Mouse (Mus musculus): ENCODE measurements around the gene Nek1. TPM values are rescaled to one million over a fixed set of nuclear protein-coding genes. Genes with fewer than 3 reads are reported as not detected.

Nek1 gene
- polyA plus RNA-seq, 1 experiment: 0.27 TPM

DNA sequence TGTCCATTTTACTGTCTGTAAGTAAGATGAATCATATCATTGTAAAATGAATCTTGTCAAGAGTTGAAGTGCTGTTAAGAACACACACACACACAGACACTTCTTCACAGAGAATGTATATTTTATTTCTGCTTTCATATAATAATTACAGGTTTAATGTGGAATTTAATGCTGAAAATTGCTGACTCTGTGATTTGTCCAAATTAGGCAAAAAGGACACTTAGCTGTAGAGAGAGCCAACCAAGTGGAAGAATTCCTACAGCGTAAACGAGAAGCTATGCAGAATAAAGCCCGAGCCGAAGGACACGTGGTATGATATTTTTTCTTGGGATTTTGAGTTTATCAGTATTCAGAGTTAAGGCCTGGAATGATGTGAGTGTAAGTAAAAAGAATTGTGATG lies 61.3 kb downstream of the Nek1 start:
- TF ChIP-seq FLI1 (IDR thresholded peaks at IDR 0.05; ENCODE audit: low read length) (no peak), GATA1 (IDR thresholded peaks at IDR 0.05; ENCODE audit: borderline replicate concordance, low read length) (no peak)
- Histone ChIP-seq H3K4me3 (replicated peaks) (no peak overlapping the region), H3K4me1 (no peaks in the 10 kb centered on the region), H3K9me3 (no peaks in the 10 kb centered on the region; the same call in 1 of the 2 replicates), H3K36me3 (replicated peaks; ENCODE audit: low read length) (peaks cover 33% of the 10 kb centered on the region), H3K27me3 (replicated peaks) (no peaks in the 10 kb centered on the region)

DNA sequence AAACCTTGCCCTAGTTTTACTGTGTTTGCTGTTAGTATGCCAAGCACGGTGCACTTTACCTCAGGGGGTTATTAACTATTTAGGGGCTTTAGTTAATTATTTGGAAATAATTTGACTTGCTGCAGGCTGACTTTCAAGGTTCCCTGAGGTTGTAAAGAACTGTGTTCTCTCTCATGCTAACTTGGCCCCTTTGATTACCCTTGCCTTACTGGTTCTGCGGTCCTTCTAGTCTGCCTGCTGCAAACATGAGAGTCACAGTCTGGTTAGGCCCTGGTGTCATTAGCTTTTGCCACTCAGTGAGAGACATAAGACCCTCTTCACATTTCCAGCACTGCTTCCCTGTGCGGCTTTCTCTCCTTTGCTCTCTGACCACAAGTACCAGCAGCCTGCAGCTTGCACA lies 64.0 kb downstream of the Nek1 start:
- TF ChIP-seq FLI1 (IDR thresholded peaks at IDR 0.05; ENCODE audit: low read length) (no peak), GATA1 (IDR thresholded peaks at IDR 0.05; ENCODE audit: borderline replicate concordance, low read length) (no peak)
- no peaks in the 10 kb centered on the region for H3K27me3 ChIP-seq (replicated peaks)
- H3K4me1 ChIP-seq: no peaks in the 10 kb centered on the region
- H3K4me3 ChIP-seq (replicated peaks): no peak overlapping the region
- H3K9me3 ChIP-seq: no peaks in the 10 kb centered on the region
- H3K36me3 ChIP-seq (replicated peaks; ENCODE audit: low read length): peaks cover 16% of the 10 kb centered on the region

- Histone ChIP-seq H3K4me1 (no peaks in the 10 kb centered on the region), H3K9me3 (no peaks in the 10 kb centered on the region), H3K27me3 (replicated peaks) (no peaks in the 10 kb centered on the region), H3K4me3 (replicated peaks) (no peak overlapping the region), H3K36me3 (replicated peaks; ENCODE audit: low read length) (peaks cover 11% of the 10 kb centered on the region)
- TF ChIP-seq GATA1 (IDR thresholded peaks at IDR 0.05; ENCODE audit: borderline replicate concordance, low read length): no peak
- TF ChIP-seq FLI1 (IDR thresholded peaks at IDR 0.05; ENCODE audit: low read length): no peak
Observed at GRCm38 (mm10) chr8:61059143-61059542, 66.1 kb downstream of the Nek1 start.

- no peaks in the 10 kb centered on the region for H3K27me3 ChIP-seq (replicated peaks)
- H3K4me1 ChIP-seq: no peaks in the 10 kb centered on the region
- no peaks in the 10 kb centered on the region for H3K9me3 ChIP-seq
- H3K4me3 ChIP-seq (replicated peaks): no peak overlapping the region
- peaks cover 11% of the 10 kb centered on the region for H3K36me3 ChIP-seq (replicated peaks; ENCODE audit: low read length)
- TF ChIP-seq GATA1 (IDR thresholded peaks at IDR 0.05; ENCODE audit: borderline replicate concordance, low read length) (no peak), FLI1 (IDR thresholded peaks at IDR 0.05; ENCODE audit: low read length) (no peak)
Observed at GRCm38 (mm10) chr8:61060412-61060811, 67.4 kb downstream of the Nek1 start.

- Histone ChIP-seq H3K27me3 (replicated peaks) (no peaks in the 10 kb centered on the region), H3K4me3 (replicated peaks) (no peak overlapping the region), H3K4me1 (no peaks in the 10 kb centered on the region), H3K9me3 (no peaks in the 10 kb centered on the region), H3K36me3 (replicated peaks; ENCODE audit: low read length) (peaks cover 37% of the 10 kb centered on the region)
- TF ChIP-seq FLI1 (IDR thresholded peaks at IDR 0.05; ENCODE audit: low read length) (no peak), GATA1 (IDR thresholded peaks at IDR 0.05; ENCODE audit: borderline replicate concordance, low read length) (no peak)
Observed at GRCm38 (mm10) chr8:61075059-61075458, 82.1 kb downstream of the Nek1 start.

DNA sequence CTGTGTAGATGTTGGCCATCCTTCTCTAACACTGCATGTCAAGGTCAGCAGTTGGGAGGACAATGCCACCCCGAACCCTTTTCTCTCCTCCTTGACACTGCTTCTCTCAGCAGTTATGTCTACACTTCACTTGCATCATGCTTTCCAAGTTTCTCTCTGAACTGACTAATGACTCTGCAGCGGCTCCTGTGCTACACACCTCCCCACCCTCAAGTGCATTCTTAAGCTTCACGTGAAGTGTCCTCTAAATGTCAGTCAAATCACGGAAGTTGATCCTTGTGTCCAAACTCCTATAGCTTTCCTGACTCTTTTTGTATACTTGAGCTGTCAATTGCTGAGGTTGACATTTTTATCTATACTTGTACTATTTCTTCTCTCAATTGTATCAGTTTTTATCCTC lies 117.5 kb downstream of the Nek1 start:
- Histone ChIP-seq H3K27me3 (replicated peaks) (no peaks in the 10 kb centered on the region), H3K36me3 (replicated peaks; ENCODE audit: low read length) (peaks cover 26% of the 10 kb centered on the region), H3K4me1 (no peaks in the 10 kb centered on the region), H3K9me3 (no peaks in the 10 kb centered on the region), H3K4me3 (replicated peaks) (no peak overlapping the region)
- no peak for TF ChIP-seq GATA1 (IDR thresholded peaks at IDR 0.05; ENCODE audit: borderline replicate concordance, low read length)
- TF ChIP-seq FLI1 (IDR thresholded peaks at IDR 0.05; ENCODE audit: low read length): no peak

DNA sequence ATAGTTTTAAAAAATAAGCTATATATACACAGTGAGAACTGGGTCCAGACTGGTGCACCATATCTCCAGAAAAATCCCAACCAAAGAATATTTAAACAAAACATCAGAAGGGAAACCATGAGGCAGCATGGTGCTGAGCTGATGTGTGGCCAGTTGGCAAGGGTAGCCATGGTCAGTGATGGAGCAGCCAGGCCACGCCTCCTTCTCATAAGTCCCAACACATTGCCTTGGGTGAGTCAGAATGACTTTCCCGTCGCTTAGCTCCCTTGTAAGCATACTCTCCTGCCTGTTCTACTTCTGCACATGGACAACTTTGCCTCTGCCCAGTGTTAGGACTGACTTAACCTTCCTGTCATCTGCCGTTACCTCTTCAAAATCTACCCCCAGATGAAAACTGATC lies 118.9 kb downstream of the Nek1 start:
- no peak overlapping the region for H3K4me3 ChIP-seq (replicated peaks)
- H3K27me3 ChIP-seq (replicated peaks): no peaks in the 10 kb centered on the region
- TF ChIP-seq FLI1 (IDR thresholded peaks at IDR 0.05; ENCODE audit: low read length) (no peak), GATA1 (IDR thresholded peaks at IDR 0.05; ENCODE audit: borderline replicate concordance, low read length) (no peak)
- H3K9me3 ChIP-seq: no peaks in the 10 kb centered on the region
- H3K36me3 ChIP-seq (replicated peaks; ENCODE audit: low read length): peaks cover 23% of the 10 kb centered on the region
- no peaks in the 10 kb centered on the region for H3K4me1 ChIP-seq

DNA sequence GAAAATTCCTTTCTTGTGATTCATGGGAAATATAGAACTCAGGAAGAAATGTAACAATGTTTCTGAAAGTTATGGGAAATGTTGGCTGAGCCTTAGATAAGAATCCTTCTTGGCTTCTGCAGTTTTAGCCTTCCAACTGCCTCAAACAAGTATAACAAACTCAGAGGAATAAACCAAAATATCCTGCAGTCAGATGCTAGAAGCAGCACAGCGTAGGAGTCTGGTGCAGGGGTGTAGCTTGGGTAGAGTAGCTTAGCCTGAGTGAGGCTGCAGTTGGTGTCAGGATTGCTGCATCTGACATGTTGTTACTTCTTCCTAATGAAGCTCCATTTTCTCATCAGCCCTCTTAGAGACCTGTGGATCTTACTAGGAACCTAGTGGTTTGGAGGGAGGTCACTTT lies 128.6 kb downstream of the Nek1 start:
- Histone ChIP-seq H3K27me3 (replicated peaks) (no peaks in the 10 kb centered on the region), H3K36me3 (replicated peaks; ENCODE audit: low read length) (peaks cover 21% of the 10 kb centered on the region), H3K4me3 (replicated peaks) (no peak overlapping the region), H3K9me3 (no peaks in the 10 kb centered on the region), H3K4me1 (no peaks in the 10 kb centered on the region)
- TF ChIP-seq GATA1 (IDR thresholded peaks at IDR 0.05; ENCODE audit: borderline replicate concordance, low read length) (no peak), FLI1 (IDR thresholded peaks at IDR 0.05; ENCODE audit: low read length) (no peak)

- Histone ChIP-seq H3K4me1 (no peaks in the 10 kb centered on the region), H3K9me3 (no peaks in the 10 kb centered on the region), H3K27me3 (replicated peaks) (no peaks in the 10 kb centered on the region), H3K36me3 (replicated peaks; ENCODE audit: low read length) (peaks cover 11% of the 10 kb centered on the region), H3K4me3 (replicated peaks) (no peak overlapping the region)
- no peak for TF ChIP-seq GATA1 (IDR thresholded peaks at IDR 0.05; ENCODE audit: borderline replicate concordance, low read length)
- TF ChIP-seq FLI1 (IDR thresholded peaks at IDR 0.05; ENCODE audit: low read length): no peak
Observed at GRCm38 (mm10) chr8:61127299-61127861, 134.4 kb downstream of the Nek1 start.

DNA sequence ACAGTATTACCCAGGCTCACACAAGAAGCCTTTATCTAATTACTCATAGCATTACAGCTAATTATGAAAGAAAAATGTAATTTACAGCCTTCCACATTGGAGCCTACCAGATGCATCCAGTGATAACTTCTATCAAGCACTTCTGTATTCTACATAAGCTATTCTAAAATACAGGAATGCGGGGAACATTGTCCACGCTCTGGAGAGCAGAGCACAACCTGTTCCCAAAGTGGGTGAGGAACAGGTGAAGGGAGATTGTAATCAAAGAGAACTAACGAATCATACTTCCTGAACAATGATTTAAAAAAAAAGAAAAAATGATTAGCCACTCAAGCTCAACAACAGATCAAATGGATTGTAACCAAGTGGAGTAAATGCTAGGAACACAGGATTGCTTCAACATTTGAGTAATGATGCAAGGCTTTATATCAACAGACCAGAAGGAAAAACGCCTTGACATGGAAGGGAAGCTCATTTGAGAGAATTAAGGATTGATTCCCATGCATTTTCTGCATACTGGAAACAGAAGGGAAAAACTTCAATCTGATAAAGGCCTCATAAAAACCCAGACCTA lies 139.7 kb downstream of the Nek1 start:
- no peak overlapping the region for H3K4me3 ChIP-seq (replicated peaks)
- no peaks in the 10 kb centered on the region for H3K9me3 ChIP-seq
- TF ChIP-seq FLI1 (IDR thresholded peaks at IDR 0.05; ENCODE audit: low read length): no peak
- TF ChIP-seq GATA1 (IDR thresholded peaks at IDR 0.05; ENCODE audit: borderline replicate concordance, low read length): no peak
- no peaks in the 10 kb centered on the region for H3K36me3 ChIP-seq (replicated peaks; ENCODE audit: low read length)
- no peaks in the 10 kb centered on the region for H3K4me1 ChIP-seq
- H3K27me3 ChIP-seq (replicated peaks): no peaks in the 10 kb centered on the region

Data from megakaryocyte, embryonic 14.5 days (primary cell).